Comparison of ENCODE assay signal across 23 mouse cellular contexts in the genomic region with DNA sequence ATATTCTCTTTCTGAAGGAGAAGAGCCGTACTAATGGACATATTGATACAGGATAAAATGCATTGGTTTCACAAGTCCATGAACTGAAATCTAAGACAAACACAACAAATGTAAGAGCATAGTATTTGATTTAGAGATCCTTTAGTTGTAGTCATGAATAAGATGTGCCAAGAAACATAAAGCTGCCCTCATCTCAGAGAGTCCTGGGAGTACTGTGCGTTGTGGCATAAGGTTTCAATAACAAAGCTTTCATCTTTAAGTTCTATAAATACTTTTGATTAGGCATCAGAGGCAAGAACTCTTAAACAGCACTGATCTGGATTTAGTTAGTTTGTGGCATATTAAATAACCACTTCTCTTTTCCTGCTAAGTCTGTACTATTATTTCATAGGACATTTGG.
A peak's percentile ranks its signal among the peaks of the same experiment; 100 is the strongest.
DNase-seq lines count a peak whose midpoint lies in the region; ATAC-seq and TF ChIP-seq lines count a peak whose summit lies in the region.
"Had no signal": no experiment of that assay in that cellular context is flagged by ENCODE, and none has a peak within 500 bp of the region (broad histone marks: within the 10 kb centered on the region; RNA-seq: fewer than 3 reads in every experiment).

No protein-coding gene starts in this region.

- no peak overlapping the region for H3K9ac ChIP-seq in embryonic facial prominence, embryonic 11.5 days (replicated peaks; ENCODE audit: low read length)
- no peak overlapping the region for H3K9ac ChIP-seq in limb, embryonic 13.5 days
- H3K9ac ChIP-seq in embryonic facial prominence, embryonic 14.5 days (ENCODE audit: low read depth, low read length): no peak overlapping the region
- no peak overlapping the region for H3K9ac ChIP-seq in limb, embryonic 14.5 days (ENCODE audit: low read depth, low read length, severe bottlenecking)
- H3K9ac ChIP-seq in kidney, embryonic 15.5 days: no peak overlapping the region

- H3K9me3 ChIP-seq in embryonic facial prominence, embryonic 11.5 days (replicated peaks; ENCODE audit: control insufficient read depth, low read length): no peaks in the 10 kb centered on the region
- H3K9me3 ChIP-seq in embryonic facial prominence, embryonic 10.5 days: no peaks in the 10 kb centered on the region
- no peaks in the 10 kb centered on the region for H3K9me3 ChIP-seq in limb, embryonic 13.5 days
- no peaks in the 10 kb centered on the region for H3K9me3 ChIP-seq in limb, embryonic 10.5 days (replicated peaks)
- H3K9me3 ChIP-seq in embryonic facial prominence, embryonic 14.5 days (ENCODE audit: control insufficient read depth, low read length): no peaks in the 10 kb centered on the region
- no peaks in the 10 kb centered on the region for H3K9me3 ChIP-seq in limb, embryonic 14.5 days (ENCODE audit: control insufficient read depth, low read length)
- no peaks in the 10 kb centered on the region for H3K9me3 ChIP-seq in kidney, embryonic 15.5 days (replicated peaks)
- H3K9me3 ChIP-seq: G1E had no signal

- no peaks in the 10 kb centered on the region for H3K27me3 ChIP-seq in embryonic facial prominence, embryonic 11.5 days (ENCODE audit: control insufficient read depth, insufficient read depth, low read length)
- H3K27me3 ChIP-seq in embryonic facial prominence, embryonic 10.5 days (replicated peaks; ENCODE audit: low read depth, poor library complexity, severe bottlenecking): no peaks in the 10 kb centered on the region
- peaks cover 12% of the 10 kb centered on the region for H3K27me3 ChIP-seq in limb, embryonic 13.5 days
- H3K27me3 ChIP-seq in limb, embryonic 10.5 days (ENCODE audit: low read depth, poor library complexity, severe bottlenecking): no peaks in the 10 kb centered on the region
- no peaks in the 10 kb centered on the region for H3K27me3 ChIP-seq in embryonic facial prominence, embryonic 14.5 days (replicated peaks; ENCODE audit: control insufficient read depth, insufficient read depth, low read length)
- no peaks in the 10 kb centered on the region for H3K27me3 ChIP-seq in limb, embryonic 14.5 days (ENCODE audit: control insufficient read depth, insufficient read depth, low read length)
- no peaks in the 10 kb centered on the region for H3K27me3 ChIP-seq in kidney, embryonic 15.5 days
- H3K27me3 ChIP-seq: CH12.LX, Patski had no signal

- TF ChIP-seq POLR2A in limb, embryonic 14.5 days (IDR thresholded peaks at IDR 0.05; ENCODE audit: borderline replicate concordance, extremely low read depth, insufficient read depth, insufficient read length): no peak

- no peak overlapping the region for H3K27ac ChIP-seq in embryonic facial prominence, embryonic 11.5 days (replicated peaks; ENCODE audit: low read depth, low read length)
- no peak overlapping the region for H3K27ac ChIP-seq in embryonic facial prominence, embryonic 10.5 days (replicated peaks)
- H3K27ac ChIP-seq in limb, embryonic 13.5 days: no peak overlapping the region
- no peak overlapping the region for H3K27ac ChIP-seq in limb, embryonic 10.5 days
- no peak overlapping the region for H3K27ac ChIP-seq in embryonic facial prominence, embryonic 14.5 days (replicated peaks; ENCODE audit: low read depth, low read length)
- no peak overlapping the region for H3K27ac ChIP-seq in limb, embryonic 14.5 days (replicated peaks; ENCODE audit: low read depth, low read length)
- H3K27ac ChIP-seq in kidney, embryonic 15.5 days: no peak overlapping the region

- no peak; the same call in 1 of the 2 replicates for ATAC-seq in embryonic facial prominence, embryonic 11.5 days (replicated peaks; ENCODE audit: insufficient number of reproducible peaks, low FRiP score, low TSS enrichment, low read depth)
- peak; percentile 54; the same call in 1 of the 2 replicates for ATAC-seq in limb, embryonic 13.5 days (ENCODE audit: low FRiP score, low read depth)
- no peak for ATAC-seq in embryonic facial prominence, embryonic 14.5 days (ENCODE audit: low read depth)
- ATAC-seq in limb, embryonic 14.5 days (ENCODE audit: low FRiP score, low read depth): peak; percentile 65; the same call in 1 of the 2 replicates
- ATAC-seq in kidney, embryonic 15.5 days (replicated peaks; ENCODE audit: low FRiP score): no peak
- ATAC-seq: activated CD4-positive, CD25-positive, alpha-beta regulatory T cell, adult 4 months; CD4-positive, CD25-positive, alpha-beta regulatory T cell, adult 4 months; Patski had no signal

- H3K4me3 ChIP-seq in embryonic facial prominence, embryonic 11.5 days (ENCODE audit: low read depth, low read length): no peak overlapping the region
- no peak overlapping the region for H3K4me3 ChIP-seq in embryonic facial prominence, embryonic 10.5 days
- no peak overlapping the region for H3K4me3 ChIP-seq in limb, embryonic 13.5 days
- no peak overlapping the region for H3K4me3 ChIP-seq in limb, embryonic 10.5 days
- H3K4me3 ChIP-seq in embryonic facial prominence, embryonic 14.5 days (ENCODE audit: low read depth, low read length): no peak overlapping the region
- H3K4me3 ChIP-seq in limb, embryonic 14.5 days (replicated peaks; ENCODE audit: low read length): no peak overlapping the region
- H3K4me3 ChIP-seq in kidney, embryonic 15.5 days (replicated peaks): no peak overlapping the region

- H3K4me2 ChIP-seq in embryonic facial prominence, embryonic 11.5 days (ENCODE audit: low read depth, low read length): no peak overlapping the region
- H3K4me2 ChIP-seq in limb, embryonic 13.5 days (replicated peaks): no peak overlapping the region
- H3K4me2 ChIP-seq in embryonic facial prominence, embryonic 14.5 days (ENCODE audit: low read depth, low read length): no peak overlapping the region
- H3K4me2 ChIP-seq in limb, embryonic 14.5 days (replicated peaks; ENCODE audit: low read depth, low read length, severe bottlenecking): no peak overlapping the region
- no peak overlapping the region for H3K4me2 ChIP-seq in kidney, embryonic 15.5 days

- 58% methylated on average over 2 of the region's 2 CpGs for WGBS in embryonic facial prominence, embryonic 11.5 days
- whole genome bisulfite sequencing in embryonic facial prominence, embryonic 10.5 days: 63% methylated on average over 2 of the region's 2 CpGs
- WGBS in limb, embryonic 13.5 days: 35% methylated on average over 2 of the region's 2 CpGs
- WGBS in limb, embryonic 10.5 days: 71% methylated on average over 2 of the region's 2 CpGs
- WGBS in embryonic facial prominence, embryonic 14.5 days: 53% methylated on average over 2 of the region's 2 CpGs
- 38% methylated on average over 2 of the region's 2 CpGs for WGBS in limb, embryonic 14.5 days
- WGBS in kidney, embryonic 15.5 days: 59% methylated on average over 2 of the region's 2 CpGs

- peak; percentile 41 for DNase-seq in embryonic facial prominence, embryonic 11.5 days (ENCODE audit: low spot score)
- DNase-seq in embryonic facial prominence, embryonic 10.5 days (ENCODE audit: low spot score): no peak
- DNase-seq in limb, embryonic 10.5 days (ENCODE audit: low spot score): no peak
- DNase-seq in embryonic facial prominence, embryonic 14.5 days (ENCODE audit: low spot score): peak; percentile 14
- peak; percentile 36 for DNase-seq in limb, embryonic 14.5 days (ENCODE audit: low spot score)
- DNase-seq in adipocyte (ENCODE audit: low spot score): no peak
- DNase-seq: adrenal gland, adult 2 months; adrenal gland, adult 8-10 months; adrenal gland, postnatal 10 days; adrenal gland, postnatal 14 days; adrenal gland, postnatal 25 days; adrenal gland, postnatal 36 days; B cell, adult 2 months; cerebellum, adult 11 months; cerebellum, adult 11-12 months; cerebellum, adult 18-20 months had no signal

- no peaks in the 10 kb centered on the region for H3K36me3 ChIP-seq in embryonic facial prominence, embryonic 11.5 days (replicated peaks; ENCODE audit: control insufficient read depth, insufficient read depth, low read depth, low read length)
- no peaks in the 10 kb centered on the region for H3K36me3 ChIP-seq in embryonic facial prominence, embryonic 10.5 days (replicated peaks)
- H3K36me3 ChIP-seq in limb, embryonic 13.5 days: no peaks in the 10 kb centered on the region
- H3K36me3 ChIP-seq in limb, embryonic 10.5 days: no peaks in the 10 kb centered on the region
- no peaks in the 10 kb centered on the region for H3K36me3 ChIP-seq in embryonic facial prominence, embryonic 14.5 days (ENCODE audit: control insufficient read depth, insufficient read depth, low read length)
- no peaks in the 10 kb centered on the region for H3K36me3 ChIP-seq in limb, embryonic 14.5 days (ENCODE audit: control insufficient read depth, insufficient read depth, low read length)
- H3K36me3 ChIP-seq in kidney, embryonic 15.5 days: no peaks in the 10 kb centered on the region
- H3K36me3 ChIP-seq: G1E had no signal

- no peaks in the 10 kb centered on the region for H3K4me1 ChIP-seq in embryonic facial prominence, embryonic 11.5 days (ENCODE audit: control insufficient read depth, insufficient read depth, low read length)
- peaks cover 11% of the 10 kb centered on the region; the same call in 1 of the 2 replicates for H3K4me1 ChIP-seq in embryonic facial prominence, embryonic 10.5 days
- peaks cover 5% of the 10 kb centered on the region; the same call in 1 of the 2 replicates for H3K4me1 ChIP-seq in limb, embryonic 13.5 days
- H3K4me1 ChIP-seq in limb, embryonic 10.5 days: peaks cover 5% of the 10 kb centered on the region
- no peaks in the 10 kb centered on the region for H3K4me1 ChIP-seq in embryonic facial prominence, embryonic 14.5 days (ENCODE audit: control insufficient read depth, insufficient read depth, low read length)
- H3K4me1 ChIP-seq in limb, embryonic 14.5 days (ENCODE audit: control insufficient read depth, insufficient read depth, low read length): no peaks in the 10 kb centered on the region
- H3K4me1 ChIP-seq in kidney, embryonic 15.5 days: no peaks in the 10 kb centered on the region

Comparison
In these comparisons a context has a peak if more than half of its experiments do, and no peak if none do; other contexts are left out.
1. DNase-seq: peak in embryonic facial prominence, embryonic 11.5 days (single experiment), embryonic facial prominence, embryonic 14.5 days (single experiment) and limb, embryonic 14.5 days (single experiment); none in embryonic facial prominence, embryonic 10.5 days (single experiment), limb, embryonic 10.5 days (single experiment) and adipocyte (single experiment).
2. ATAC-seq: peak in limb, embryonic 13.5 days (single experiment) and limb, embryonic 14.5 days (single experiment); none in embryonic facial prominence, embryonic 11.5 days (single experiment), embryonic facial prominence, embryonic 14.5 days (single experiment) and kidney, embryonic 15.5 days (single experiment).